Mouse (Mus musculus): ENCODE measurements around the gene Gnptg.
A peak's percentile ranks its signal among the peaks of the same experiment; 100 is the strongest.

GRCm38 (mm10) chr17:25264453-25264852 lies 24.5 kb upstream of the Gnptg start:
- TF ChIP-seq CTCF (IDR thresholded peaks at IDR 0.05; ENCODE audit: low read depth) (peak; percentile 59), EP300 (optimal IDR thresholded peaks at IDR 0.05) (no peak)

Measured in stomach, postnatal 0 days (tissue).